Mouse (Mus musculus): ENCODE results near the gene Mrpl35. TPM values are rescaled to one million over a fixed set of nuclear protein-coding genes. Genes with fewer than 3 reads are reported as not detected.
"Not testable (repeated sequence)": the region's sequence is repeated elsewhere in the genome, so short reads cannot be mapped to it uniquely, and the experiment has no call there.

Gene Mrpl35
- 35.2 TPM for polyA plus RNA-seq (2021)

DNA sequence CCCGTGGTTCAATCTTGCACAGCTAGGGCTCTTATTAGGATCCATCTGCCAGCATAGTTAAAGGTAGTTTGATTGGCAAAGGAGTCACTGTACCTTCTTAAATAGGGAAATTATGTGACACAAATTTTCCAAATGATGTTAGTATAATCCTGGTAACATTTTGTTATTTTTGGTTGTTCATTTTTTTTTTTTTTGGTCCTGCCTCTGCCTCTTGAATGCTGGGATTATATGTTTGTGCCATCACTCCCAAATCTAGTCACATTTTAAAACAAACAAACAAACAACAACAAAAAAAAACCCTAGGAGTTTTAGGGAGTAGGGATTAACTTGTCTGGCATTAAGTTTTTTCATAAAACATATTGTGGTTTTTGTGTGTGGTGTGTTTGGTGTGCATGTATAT, at the start of gene Mrpl35:
Gene Mrpl35, minus strand, starts transcription at position 101 of the 400 bp plus-strand sequence.
- peaks cover 8% of the 10 kb centered on the region for H3K27me3 ChIP-seq
- in situ Hi-C loops (cut with MboI; ENCODE audit: low pct_unique_long_range_greater_than_20kb): no loop called here
- DNase-seq (ENCODE audit: low read depth, low spot score): no peak
- ChIA-PET POLR2A (no interaction called here), CTCF (no interaction called here)
- no peak for ATAC-seq
- no peak for TF ChIP-seq CTCF (IDR thresholded peaks at IDR 0.05)

DNA sequence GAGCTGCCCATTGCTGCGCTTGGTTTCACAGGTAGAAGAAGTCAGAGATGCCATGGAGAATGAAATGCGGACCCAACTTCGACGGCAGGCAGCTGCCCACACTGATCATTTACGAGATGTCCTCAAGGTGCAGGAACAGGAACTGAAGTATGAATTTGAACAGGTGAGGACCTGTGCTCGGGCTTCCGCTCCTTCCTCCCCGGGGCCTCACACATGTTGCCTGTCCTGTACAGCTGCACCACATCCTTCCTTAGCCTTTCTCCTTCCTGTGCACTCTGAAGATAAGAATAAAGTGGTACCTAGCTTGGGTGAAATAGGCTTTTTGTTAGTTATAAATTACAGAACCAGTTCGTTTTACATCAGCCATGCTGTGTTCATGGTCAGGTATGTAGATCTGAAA, 44.6 kb upstream of the Mrpl35 start:
- TF ChIP-seq CTCF (IDR thresholded peaks at IDR 0.05): no peak
- ChIA-PET POLR2A (no interaction called here), CTCF (no interaction called here)
- in situ Hi-C loops (cut with MboI; ENCODE audit: low pct_unique_long_range_greater_than_20kb): no loop called here
- DNase-seq (ENCODE audit: low read depth, low spot score): no peak
- no peaks in the 10 kb centered on the region for H3K27me3 ChIP-seq
- no peak for ATAC-seq

DNA sequence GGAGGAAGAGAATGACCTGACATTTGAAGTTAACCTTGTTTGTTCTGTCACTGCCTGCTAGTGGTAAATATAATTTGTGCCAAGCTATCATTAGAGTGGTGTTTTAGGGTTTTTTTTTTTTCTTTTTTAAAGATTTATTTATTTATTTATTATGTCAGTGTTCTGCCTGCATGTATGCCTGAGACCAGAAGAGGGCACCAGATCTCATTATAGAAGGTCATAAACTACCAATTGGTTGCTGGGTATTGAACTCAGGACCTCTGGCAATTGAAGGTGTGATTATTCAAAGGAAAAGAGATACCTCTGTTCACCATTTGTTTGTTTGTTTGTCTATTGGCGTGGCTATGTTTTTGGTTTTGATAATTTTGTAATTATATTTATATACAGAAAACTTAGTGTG, 42.0 kb upstream of the Mrpl35 start:
- POLR2A ChIA-PET: no interaction called here
- no peak for DNase-seq (ENCODE audit: low read depth, low spot score)
- CTCF ChIA-PET: interaction anchor here (1.0 to 3.1 kb wide), 3 partner anchors 10 to 20 kb away, joined by 4 to 8 read pairs (median 4); no protein-coding TSS in a partner anchor
- ATAC-seq: no peak
- peak; percentile 35 for TF ChIP-seq CTCF (IDR thresholded peaks at IDR 0.05)
- in situ Hi-C loops (cut with MboI; ENCODE audit: low pct_unique_long_range_greater_than_20kb): no loop called here
- no peaks in the 10 kb centered on the region for H3K27me3 ChIP-seq

DNA sequence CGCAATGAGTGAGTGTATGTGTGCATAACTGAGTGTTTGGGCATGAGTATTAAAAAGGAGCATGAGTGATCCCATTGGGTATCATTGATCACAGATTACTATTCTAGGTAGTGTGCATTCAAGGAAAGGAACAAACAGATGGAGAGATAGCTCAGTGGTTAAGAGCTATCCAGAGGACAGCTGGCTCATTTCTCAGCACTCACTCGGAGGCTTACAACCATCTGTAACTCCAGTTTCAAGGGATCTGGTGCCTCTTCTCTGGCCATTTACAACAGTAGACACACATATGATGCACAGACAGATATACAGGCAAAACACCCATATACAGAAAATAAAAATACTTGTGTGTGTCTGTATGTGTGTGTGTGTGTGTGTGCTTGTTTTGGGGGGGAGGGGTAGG, 41.0 kb upstream of the Mrpl35 start:
- ATAC-seq (no peak), DNase-seq (ENCODE audit: low read depth, low spot score) (no peak)
- ChIA-PET CTCF (interaction anchor here (1.2 to 3.1 kb wide), 3 partner anchors 9 to 14 kb away, joined by 3 to 8 read pairs (median 4); no protein-coding TSS in a partner anchor), POLR2A (no interaction called here)
- no peak for TF ChIP-seq CTCF (IDR thresholded peaks at IDR 0.05)
- no peaks in the 10 kb centered on the region for H3K27me3 ChIP-seq
- in situ Hi-C loops (cut with MboI; ENCODE audit: low pct_unique_long_range_greater_than_20kb): no loop called here

DNA sequence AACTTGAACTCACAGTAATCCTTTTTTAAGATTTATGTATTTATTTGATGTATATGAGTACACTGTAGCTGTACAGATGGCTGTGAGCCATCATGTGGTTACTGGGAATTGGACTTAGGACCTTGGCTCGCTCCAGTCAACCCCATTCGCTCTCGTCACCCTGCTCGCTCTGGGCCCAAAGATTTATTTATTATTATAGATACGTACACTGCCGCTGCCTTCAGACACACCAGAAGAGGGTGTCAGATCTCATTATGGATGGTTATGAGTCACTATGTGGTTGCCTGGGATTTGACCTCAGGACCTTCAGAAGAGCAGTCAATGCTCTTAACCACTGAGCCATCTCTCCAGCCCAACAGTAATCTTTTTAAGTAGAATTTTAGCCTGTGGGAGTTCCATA, 20.1 kb upstream of the Mrpl35 start:
- TF ChIP-seq CTCF (IDR thresholded peaks at IDR 0.05): peak; percentile 12
- DNase-seq (ENCODE audit: low read depth, low spot score); ATAC-seq; POLR2A ChIA-PET; H3K27me3 ChIP-seq; in situ Hi-C loops (cut with MboI; ENCODE audit: low pct_unique_long_range_greater_than_20kb); CTCF ChIA-PET: not testable (repeated sequence)

DNA sequence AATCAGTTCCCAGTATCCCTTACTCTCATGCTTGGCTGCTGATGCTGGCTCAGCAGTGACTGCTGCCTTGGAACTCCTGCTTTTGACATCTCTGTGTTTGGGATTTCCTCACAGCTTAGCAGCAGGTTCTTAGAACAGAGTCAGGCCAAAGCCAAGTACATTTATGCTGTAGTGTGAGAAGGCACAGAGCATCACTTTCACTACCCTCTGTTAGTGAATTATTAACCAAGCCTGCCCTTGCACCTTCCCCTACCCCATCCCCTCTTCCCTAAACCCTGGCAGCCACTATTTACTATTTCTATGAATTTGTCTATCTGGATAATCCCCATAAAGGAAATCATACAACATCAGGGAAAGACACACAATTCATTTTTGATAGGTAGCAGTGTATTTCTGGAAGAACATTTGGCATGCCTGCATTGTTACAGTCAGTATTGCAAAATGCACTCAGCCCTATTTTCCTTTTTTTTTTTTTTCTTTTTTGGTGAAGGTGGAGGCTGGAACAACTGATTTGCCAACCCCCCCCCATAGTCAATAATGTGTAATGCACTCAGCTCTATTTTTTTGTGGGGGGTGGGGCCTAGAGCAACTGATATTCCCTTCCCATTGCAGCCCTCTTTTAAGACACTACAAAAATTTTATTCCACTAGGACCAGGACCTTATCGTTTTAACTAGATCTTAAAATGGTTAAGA, 14.0 kb upstream of the Mrpl35 start:
- no peak for ATAC-seq
- H3K27me3 ChIP-seq: no peaks in the 10 kb centered on the region
- ChIA-PET POLR2A (no interaction called here), CTCF (no interaction called here)
- no peak for TF ChIP-seq CTCF (IDR thresholded peaks at IDR 0.05)
- DNase-seq (ENCODE audit: low read depth, low spot score): no peak
- in situ Hi-C loops (cut with MboI; ENCODE audit: low pct_unique_long_range_greater_than_20kb): no loop called here

DNA sequence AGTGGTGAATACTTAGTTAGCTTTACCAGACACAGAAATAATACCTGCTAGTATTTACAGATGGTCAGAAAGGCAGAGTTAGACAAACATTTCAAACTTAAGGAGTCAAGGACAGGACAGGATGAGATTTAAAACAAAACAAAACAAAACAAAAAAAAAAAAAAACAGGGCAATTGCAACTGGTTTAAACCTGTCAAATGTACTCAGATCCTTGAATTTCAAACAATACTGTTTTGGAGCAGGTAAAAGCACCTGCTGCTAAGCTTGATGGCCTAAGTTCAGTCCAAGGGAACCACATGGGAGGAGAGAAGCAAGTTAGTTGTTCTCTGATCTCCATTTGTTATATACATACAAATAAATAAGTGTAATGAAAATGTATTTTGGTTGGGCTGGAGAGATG, 13.0 kb upstream of the Mrpl35 start:
- in situ Hi-C loops (cut with MboI; ENCODE audit: low pct_unique_long_range_greater_than_20kb): no loop called here
- CTCF ChIA-PET: interaction anchor here (1.3 kb wide), 1 partner anchor 18 kb away, joined by 3 read pairs; no protein-coding TSS in a partner anchor
- H3K27me3 ChIP-seq: no peaks in the 10 kb centered on the region
- no peak for TF ChIP-seq CTCF (IDR thresholded peaks at IDR 0.05)
- POLR2A ChIA-PET: no interaction called here
- DNase-seq (ENCODE audit: low read depth, low spot score) (no peak), ATAC-seq (no peak)

DNA sequence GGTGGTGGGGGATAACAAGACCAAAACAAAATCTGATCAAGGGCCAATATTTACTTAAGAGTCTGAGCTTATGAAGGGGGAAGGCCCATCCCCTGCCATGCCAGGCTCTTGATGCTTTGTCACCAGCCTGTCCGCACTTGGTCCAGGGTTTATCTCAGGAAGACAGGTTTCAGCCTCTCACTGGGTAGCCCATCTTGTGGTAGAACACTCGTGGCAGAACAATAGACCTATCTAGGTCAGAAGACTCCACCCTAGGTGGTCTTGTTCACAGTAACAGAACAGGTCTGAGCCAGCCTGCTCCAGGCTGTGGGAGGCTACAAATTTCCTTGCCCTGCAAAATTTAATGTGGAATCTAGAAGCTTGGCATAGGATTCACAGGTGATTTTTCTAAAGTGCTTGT, 10.0 kb upstream of the Mrpl35 start:
- ATAC-seq (no peak), DNase-seq (ENCODE audit: low read depth, low spot score) (no peak)
- no peak for TF ChIP-seq CTCF (IDR thresholded peaks at IDR 0.05)
- ChIA-PET CTCF (no interaction called here), POLR2A (no interaction called here)
- in situ Hi-C loops (cut with MboI; ENCODE audit: low pct_unique_long_range_greater_than_20kb): no loop called here
- no peaks in the 10 kb centered on the region for H3K27me3 ChIP-seq

DNA sequence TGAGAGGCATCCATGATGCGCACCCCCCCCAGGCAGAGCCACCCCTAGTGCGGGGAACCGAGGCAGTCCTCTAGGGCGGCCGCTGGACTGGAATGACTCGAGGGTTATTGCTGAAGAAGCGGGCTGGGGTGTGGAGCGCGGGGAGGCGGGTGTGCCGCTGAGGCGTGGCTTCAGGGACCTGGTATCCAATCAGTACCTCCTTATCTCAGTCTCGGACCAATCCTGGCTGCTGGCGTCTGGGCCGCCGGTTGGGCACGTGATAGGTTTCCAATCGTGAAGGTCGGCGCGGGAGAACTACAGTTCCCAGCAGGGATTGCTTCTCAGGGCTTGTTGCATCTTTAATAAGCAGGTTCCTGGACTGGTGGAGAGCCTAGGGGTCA, 4.8 kb upstream of the Mrpl35 start:
- H3K27me3 ChIP-seq: no peaks in the 10 kb centered on the region
- POLR2A ChIA-PET: no interaction called here
- CTCF ChIA-PET: interaction anchor here (1.8 kb wide), 1 partner anchor 14 kb away, joined by 6 read pairs; no protein-coding TSS in a partner anchor
- in situ Hi-C loops (cut with MboI; ENCODE audit: low pct_unique_long_range_greater_than_20kb): no loop called here
- peak; percentile 99 for ATAC-seq
- no peak for TF ChIP-seq CTCF (IDR thresholded peaks at IDR 0.05)
- DNase-seq (ENCODE audit: low read depth, low spot score): peak; percentile 73

DNA sequence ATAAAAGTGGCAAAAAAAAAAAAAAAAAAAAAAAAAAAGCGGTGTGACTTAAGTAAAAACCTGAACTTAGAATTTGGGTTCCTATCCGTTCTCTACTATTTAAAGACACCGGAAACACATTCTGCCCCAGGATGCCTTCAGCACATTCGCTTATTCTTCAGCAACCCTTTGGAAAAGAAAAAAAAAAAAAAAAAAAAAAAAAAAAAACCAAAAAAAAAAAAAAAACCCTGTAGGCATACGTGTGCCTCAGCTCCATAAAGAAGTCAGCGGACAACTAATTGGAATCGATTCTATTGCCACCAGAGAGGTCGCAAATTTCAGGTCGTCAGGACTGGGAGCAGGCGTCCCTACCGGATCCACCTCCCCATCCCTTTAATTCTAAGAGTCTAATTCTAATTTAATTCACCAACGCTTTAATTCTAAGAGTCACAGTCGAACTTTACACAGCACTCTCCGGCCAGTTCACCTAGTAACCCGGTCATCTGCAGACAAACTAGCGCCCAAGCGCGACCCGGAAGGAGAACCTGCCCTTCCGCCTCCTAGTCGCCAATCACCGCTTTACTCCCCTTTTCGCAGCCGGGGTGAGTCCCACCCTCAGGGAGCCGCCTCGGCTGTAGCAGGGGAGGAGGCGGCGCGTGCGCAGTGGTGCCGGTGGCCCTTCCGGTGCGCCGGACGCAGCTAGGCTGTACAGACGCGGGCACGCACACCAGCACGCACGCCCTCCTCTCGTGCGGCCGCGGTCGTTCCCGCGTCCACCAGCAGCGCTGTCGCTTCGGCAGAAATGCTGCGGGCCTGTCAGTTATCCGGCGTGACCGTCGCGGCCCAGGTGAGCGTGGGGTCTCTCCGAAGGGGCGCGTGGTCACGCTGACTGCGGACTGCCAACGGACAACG, 4.2 kb upstream of the Mrpl35 start, which contains the start of gene Immt:
Gene Immt, plus strand, starts transcription at position 642 of the 891 bp plus-strand sequence.
- peaks cover 1% of the 10 kb centered on the region for H3K27me3 ChIP-seq
- no peak for TF ChIP-seq CTCF (IDR thresholded peaks at IDR 0.05)
- DNase-seq (ENCODE audit: low read depth, low spot score) (peak; percentile 77), ATAC-seq (peak; percentile 96)
- ChIA-PET POLR2A (interaction anchor here (0.6 kb wide), 3 partner anchors 14 to 355 kb away, joined by 4 to 5 read pairs (median 4); no protein-coding TSS in a partner anchor), CTCF (no interaction called here)
- in situ Hi-C loops (cut with MboI; ENCODE audit: low pct_unique_long_range_greater_than_20kb): no loop called here

DNA sequence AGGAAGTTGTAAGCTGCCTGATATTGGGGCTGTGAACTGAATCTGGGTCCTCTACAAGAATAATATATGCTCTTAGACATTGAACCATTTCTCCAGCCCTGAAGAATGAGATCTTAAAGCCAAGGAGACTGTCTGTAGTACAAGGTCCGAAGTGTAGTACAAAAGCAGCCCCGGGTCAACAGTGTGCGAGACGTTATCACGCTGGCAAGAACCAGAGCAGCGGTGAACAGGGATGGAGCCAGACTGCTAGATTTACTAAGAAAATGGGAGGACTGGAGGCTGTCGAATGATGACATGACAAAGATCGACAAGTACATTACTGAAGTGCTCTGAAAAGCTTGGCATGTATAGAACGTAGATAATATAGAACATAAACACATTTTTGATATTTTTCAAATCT, 3.0 kb upstream of the Mrpl35 start:
- in situ Hi-C loops (cut with MboI; ENCODE audit: low pct_unique_long_range_greater_than_20kb): no loop called here
- POLR2A ChIA-PET: no interaction called here
- TF ChIP-seq CTCF (IDR thresholded peaks at IDR 0.05): no peak
- no peak for ATAC-seq
- peaks cover 8% of the 10 kb centered on the region for H3K27me3 ChIP-seq
- CTCF ChIA-PET: no interaction called here
- DNase-seq (ENCODE audit: low read depth, low spot score): no peak
